Mouse (Mus musculus) embryo, embryonic 9.5 days (tissue): ENCODE results near the gene Lcn12.
A peak's percentile ranks its signal among the peaks of the same experiment; 100 is the strongest.

ENCODE experiments used
- DNase-seq: peaks from one replicate; pipeline ENCODE4 v3.0.0-alpha.2; 2017; ENCODE audit errors: extremely low spot score

The Lcn12 gene

DNA sequence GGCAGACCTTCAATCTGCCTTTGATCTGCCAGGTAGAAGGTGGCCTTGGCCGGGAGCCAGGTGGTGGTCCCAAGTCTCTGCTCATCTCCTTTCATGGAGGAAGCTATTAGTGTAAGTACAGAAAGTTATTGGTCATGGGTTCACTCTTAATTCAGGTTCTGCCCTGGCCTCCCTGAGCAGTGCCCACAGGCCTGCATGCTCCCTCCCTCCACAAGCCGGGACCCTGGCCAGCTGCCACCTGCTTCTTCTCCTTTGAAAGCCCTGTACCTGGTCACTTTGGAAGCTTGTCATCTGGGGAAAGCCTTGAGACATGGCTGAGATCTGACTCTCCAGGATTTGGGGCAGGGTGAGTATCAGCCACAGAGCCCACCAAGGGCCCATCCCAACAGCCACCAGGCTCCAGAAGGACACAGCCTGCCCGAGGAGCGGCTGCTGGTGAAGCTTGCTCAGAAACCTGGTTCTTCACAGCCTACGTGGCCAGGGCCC is at the start of gene Lcn12:
TSS of gene Lcn12 (minus strand) at position 436 of the 486 bp plus-strand sequence.
- DNase-seq = no peak

- DNase-seq = no peak
Measured at GRCm38 (mm10) chr2:25541644-25542367, 48.1 kb upstream of the Lcn12 start.

- no peak for DNase-seq
Measured at GRCm38 (mm10) chr2:25540541-25540948, 46.8 kb upstream of the Lcn12 start.

DNA sequence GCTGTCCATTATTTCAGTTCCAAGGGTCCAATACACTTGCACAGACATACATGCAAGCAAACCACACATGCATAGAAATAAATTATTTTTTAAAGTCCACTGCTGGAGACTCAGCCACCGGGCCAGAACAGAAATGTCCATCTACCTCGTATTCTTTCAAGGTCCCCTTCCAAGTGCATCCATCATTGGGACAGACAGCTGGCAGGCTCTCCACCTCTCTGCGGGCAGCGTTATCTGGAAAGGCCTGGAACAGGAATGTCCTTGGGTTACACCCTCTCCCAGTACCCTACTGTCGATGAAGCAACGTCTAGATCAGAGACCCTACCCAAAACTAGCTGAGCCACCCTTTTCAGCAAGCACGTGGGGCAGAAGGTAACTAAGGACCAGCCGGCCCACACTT is 42.8 kb upstream of the Lcn12 start:
- DNase-seq = no peak

GRCm38 (mm10) chr2:25534866-25535182 is 41.1 kb upstream of the Lcn12 start:
- no peak for DNase-seq

DNA sequence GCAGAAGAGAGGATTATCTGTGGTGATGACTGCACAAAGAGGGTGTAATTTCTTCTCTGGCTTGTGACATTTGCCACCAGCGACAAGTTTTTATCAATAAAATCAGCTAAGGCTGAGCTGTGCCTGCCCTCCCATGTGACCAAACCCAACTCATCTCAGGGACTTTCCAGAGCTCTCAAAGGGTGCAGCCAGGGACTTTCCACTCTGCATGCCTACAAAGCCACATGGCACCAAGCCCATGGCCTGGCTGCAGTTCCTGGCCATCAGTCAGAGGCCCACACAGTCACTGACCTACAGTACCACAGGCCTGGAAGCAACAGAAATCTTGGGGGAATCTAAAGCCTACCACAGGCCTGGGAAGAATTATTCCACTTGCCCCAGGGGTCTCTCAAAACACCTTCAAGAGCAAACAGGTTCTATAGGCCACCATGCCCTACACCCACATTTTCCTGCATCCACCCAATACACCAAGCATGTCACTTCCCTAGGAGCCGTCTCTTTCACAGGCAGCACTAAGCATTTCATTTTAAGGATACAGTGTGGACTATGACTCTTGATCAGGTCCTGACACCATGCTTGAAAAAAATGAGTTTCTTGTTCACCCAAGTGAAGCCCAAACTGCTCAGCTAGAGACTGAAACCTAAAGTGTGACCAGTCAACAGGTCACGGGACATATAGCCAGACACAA is 40.6 kb upstream of the Lcn12 start:
- no peak for DNase-seq

DNA sequence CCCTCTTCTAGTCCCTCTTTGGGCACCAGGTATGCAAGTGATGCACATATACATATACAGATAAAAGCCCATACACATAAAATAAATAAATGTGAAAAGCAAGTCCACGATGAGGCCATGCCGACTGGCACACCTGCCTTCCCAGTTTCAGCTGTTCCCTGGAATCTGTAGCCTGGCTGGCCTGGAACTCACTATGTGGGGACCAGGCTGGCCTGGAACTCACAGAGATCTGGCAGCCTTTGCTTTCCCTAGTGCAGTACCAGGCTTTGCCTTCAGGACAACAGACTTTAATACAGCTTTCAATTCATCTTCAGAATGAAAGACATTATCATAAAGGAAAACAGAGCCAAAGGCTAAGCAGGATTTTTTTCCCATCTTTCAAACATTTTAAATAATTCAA is 40.0 kb upstream of the Lcn12 start:
- no peak for DNase-seq

GRCm38 (mm10) chr2:25526510-25527302 is 33.0 kb upstream of the Lcn12 start:
- no peak for DNase-seq

DNA sequence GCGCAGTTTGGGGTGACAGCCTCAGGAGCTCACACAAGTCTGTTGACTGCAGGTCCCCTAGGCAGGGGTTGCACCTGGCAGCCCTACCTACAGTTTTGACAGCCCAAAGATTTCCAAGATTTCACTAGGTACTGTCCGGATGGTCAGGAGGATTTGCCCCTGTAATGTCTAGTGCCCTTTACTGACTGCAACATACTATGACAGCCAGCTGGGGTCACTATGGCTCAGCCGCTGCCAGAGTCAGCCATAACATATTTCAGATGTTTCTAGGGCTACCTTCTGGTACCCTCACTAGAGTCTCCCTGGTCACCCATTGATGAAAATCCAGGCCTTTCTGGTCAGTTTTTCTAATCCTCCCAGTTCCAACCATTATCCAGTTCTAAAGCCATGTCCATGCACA is 16.2 kb upstream of the Lcn12 start:
- no peak for DNase-seq

- DNase-seq = no peak
Measured at GRCm38 (mm10) chr2:25506964-25507363, 13.3 kb upstream of the Lcn12 start.

DNA sequence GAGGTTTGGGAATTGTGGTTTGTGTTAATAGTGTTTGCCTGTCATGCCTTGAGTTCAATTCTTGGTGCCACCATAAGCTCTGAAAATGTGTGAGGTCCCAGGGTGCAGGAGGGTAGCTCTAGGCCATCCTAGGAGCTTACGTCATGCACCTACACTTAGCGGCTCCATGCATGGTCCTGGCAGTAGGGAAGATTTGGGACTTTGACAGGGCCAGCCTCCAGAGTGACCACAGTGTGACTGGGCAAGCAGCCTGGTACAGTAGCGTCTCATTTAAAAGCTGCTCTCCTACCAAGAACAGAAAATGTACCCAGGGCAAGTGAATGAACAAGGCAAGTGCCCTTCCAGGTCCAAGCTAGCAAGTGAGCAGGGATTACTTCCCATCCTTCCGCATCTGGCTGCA is 12.1 kb upstream of the Lcn12 start:
- no peak for DNase-seq

DNA sequence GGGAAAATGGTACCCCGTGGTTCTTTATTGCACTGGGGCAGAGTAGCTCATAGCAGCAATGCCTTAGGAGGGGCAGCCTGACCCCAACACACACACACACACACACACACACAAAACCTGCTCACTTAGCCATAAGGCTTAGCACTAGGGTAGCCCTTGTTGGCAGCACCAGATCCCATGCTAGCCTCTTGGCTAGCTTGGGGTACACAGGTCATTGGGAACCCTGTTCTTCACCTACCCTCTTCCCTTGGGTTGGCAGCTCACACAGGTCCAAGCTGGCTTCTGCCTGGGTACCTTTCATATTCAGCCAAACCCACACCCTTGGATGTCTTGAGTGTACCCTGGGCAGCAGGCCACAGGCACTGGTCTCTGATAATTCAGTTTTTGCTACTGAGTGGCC is 11.3 kb upstream of the Lcn12 start:
- no peak for DNase-seq

DNA sequence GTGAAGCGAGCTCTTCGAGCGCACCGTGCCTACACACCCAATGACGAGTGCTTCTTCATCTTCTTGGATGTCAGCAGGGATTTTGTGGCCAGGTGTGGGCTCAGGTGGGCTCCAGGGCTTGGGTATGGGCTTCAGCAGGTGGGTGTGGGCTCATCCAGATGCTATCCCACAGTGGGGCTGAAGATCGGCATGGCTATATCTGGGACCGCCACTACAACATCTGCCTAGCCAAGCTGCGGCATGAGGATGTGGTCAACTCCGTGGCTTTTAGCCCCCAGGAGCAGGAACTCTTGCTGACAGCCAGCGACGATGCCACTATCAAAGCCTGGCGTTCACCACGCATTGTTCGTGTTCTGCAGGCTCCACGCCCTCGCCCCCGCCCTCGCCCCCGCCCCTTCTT is 10.8 kb upstream of the Lcn12 start:
- DNase-seq = no peak

DNA sequence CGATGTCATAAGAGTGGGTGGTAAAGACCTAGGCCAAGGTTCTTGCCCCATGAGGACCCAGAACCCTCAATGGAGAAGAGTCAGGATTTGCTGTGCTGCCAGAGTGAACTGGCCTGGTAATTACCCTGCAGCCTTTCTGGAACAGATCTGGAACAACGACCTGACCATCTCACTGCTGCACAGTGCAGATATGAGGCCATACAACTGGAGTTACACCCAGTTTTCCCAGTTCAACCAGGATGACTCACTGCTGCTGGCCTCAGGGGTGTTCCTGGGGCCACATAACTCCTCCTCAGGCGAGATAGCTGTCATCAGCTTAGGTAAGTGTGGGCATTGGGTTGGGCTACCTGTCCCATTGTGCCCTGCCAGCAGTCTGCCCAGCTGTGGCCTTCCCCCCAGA is 9.0 kb upstream of the Lcn12 start:
- no peak for DNase-seq

DNA sequence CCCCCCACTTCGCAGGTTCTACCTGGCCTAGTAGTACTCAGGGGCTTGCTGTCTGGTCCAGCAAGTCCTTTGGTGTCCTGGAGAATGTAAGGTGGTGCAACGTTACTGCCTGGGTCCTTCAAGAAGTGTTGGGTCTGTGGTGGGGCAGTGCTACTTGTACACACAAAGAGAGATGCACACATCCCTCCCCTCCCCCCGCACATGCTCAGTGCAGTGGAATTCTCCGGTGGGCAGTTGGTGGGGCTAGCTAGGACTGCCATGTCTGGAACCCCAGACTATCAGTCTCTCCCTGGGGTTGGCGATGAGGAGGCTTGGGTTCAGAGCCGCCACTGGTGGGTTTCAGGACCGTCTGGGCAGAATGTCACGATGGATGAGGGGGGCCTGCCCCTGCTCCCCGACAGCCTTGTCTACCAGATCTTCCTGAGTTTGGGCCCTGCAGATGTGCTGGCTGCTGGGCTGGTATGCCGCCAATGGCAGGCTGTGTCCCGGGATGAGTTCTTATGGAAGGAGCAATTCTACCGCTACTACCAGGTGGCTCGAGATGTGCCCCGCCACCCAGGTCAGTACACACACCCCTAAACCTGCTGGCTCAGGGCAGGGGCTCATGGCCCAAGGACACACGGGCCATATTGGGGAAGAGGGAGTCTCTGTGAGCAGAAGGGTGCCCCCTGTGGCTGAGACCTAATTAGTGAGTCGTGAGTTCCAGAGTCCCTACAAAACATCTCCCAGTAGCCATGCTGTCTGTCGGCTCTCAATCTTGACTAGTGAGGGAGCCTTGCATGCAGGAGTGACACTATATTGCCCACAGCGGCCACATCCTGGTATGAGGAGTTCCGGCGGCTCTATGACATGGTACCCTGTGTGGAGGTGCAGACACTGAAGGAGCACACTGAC is 8.1 kb upstream of the Lcn12 start, which contains the start of gene C8g:
TSS of gene C8g (minus strand) at position 127 of the 894 bp plus-strand sequence.
- peak; percentile 20 for DNase-seq

GRCm38 (mm10) chr2:25500576-25501405 is 7.1 kb upstream of the Lcn12 start, which contains the start of gene Fbxw5:
Fbxw5 (plus strand) TSS chr2:25500750.
- peak; percentile 95 for DNase-seq

- peak; percentile 9 for DNase-seq
Measured at GRCm38 (mm10) chr2:25500071-25500575, 6.4 kb upstream of the Lcn12 start.

DNA sequence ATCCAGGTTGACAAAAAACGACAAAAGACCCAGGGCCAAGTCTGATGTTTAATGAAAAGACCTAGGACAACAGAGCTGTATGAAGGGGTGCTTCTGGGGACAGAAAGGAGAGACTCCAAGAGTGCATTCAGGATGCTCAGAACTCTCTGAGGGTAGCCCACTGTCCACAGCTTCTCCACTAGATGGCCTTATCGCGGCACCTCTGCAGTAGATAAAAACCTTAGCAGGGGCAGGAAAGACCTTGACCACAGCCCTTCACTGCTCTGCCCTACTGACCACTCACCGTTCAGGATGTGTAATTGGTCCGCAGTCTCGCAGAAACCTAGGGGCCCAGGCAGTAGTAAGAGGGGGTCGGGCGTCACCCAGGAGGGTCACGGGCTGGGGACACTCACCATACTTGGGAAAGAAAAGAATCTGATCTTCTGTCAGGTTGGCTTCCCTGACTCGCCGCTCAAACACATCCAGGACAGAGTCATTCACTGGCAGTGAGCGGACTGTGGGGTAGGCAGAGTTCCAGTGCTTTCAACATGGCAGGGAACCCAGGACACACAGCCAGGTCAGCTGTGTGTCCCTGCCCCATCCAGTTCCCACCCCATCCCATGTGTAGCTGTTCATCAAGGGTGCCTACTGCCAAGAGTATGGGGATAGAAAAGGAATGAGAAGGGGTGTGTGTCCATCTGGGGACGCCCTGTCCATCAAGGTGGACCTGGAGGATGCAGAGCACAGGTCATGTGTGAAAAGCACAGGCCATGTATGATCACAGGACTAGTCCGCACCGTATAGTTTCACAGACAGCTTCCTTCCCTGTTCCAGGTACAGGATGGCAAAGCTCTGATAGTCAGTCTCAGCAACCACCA is 5.1 kb upstream of the Lcn12 start:
- no peak for DNase-seq

DNA sequence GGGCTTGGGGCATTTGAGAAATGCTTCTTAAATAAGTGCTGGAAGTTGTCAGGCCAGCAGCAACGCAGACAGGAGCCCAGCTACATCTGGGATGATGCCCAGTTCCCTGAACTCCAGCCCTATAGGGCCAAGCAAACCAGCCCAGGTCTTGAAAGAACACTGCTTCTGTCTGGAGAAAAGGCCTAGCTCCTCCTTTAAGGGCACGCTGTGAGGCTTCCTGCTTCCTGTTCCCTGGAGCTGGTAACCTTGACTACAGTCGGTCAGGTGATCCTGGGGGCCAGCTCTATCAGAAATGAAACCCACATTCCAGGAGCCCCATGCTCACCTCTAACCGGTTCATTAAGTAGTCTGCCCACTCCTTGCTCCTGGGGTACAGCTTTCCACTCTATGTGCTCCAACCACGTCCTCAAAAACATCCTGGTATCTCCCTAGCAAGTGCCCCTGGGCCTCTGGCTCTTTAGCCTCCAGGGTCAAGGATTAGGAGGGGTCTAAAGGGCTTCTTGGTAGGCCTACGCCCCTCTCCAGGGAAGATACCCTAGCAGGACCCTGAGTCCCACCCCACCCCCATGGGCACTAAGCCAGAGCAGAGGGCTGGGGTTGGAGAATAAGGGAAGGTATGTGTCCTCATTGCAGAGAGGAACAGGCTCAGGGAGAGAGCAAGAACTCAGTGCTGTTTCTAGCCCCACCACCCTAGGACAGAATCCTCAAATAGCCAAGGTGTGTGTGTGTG is 4.3 kb upstream of the Lcn12 start:
- DNase-seq = no peak
